In genomic region chr4:40195336-40195735, GRCm38 (mm10) we compare ENCODE assay signal across 17 mouse cellular contexts. TPM values are rescaled to one million over a fixed set of nuclear protein-coding genes. Genes with fewer than 3 reads are reported as not detected.
DNase-seq lines count a peak whose midpoint lies in the region; ATAC-seq lines count a peak whose summit lies in the region.
"Had no signal": no experiment of that assay in that cellular context is flagged by ENCODE, and none has a peak within 500 bp of the region (broad histone marks: within the 10 kb centered on the region; RNA-seq: fewer than 3 reads in every experiment).

No protein-coding gene starts in this region.

- ATAC-seq in granulocyte monocyte progenitor cell, adult 5-6 weeks (replicated peaks; ENCODE audit: poor library complexity, severe bottlenecking) = peak; percentile 35
- peak; percentile 75 for ATAC-seq in megakaryocyte-erythroid progenitor cell, adult 5-6 weeks (replicated peaks; ENCODE audit: low FRiP score, low TSS enrichment, poor library complexity, severe bottlenecking)
- ATAC-seq: forebrain, embryonic 13.5 days; forebrain, embryonic 15.5 days; forebrain, postnatal 0 days had no signal

- DNase-seq in 416B (ENCODE audit: low read depth) = peak; percentile 22
- no peak for DNase-seq in urinary bladder, postnatal 25 days (ENCODE audit: low spot score)
- DNase-seq in ovary, postnatal 36 days (ENCODE audit: low spot score) = no peak
- DNase-seq: adrenal gland, adult 2 months; adrenal gland, postnatal 10 days; adrenal gland, postnatal 25 days; cerebellum, adult 11 months; cerebellum, adult 18-20 months; cerebellum, adult 8-10 months; cerebellum, adult 9-11 months; cerebellum, postnatal 14 days; cerebellum, postnatal 36 days; forebrain, postnatal 0 days had no signal

RNA-seq across cellular contexts. Expression of gene Ddx58, which starts 44.3 kb away (rescaled TPM):
- 9.3 and 14.1 TPM in 2 replicates for total RNA-seq in granulocyte monocyte progenitor cell, adult 5-6 weeks (2014; fragmentation: Nextera tagmentation)
- total RNA-seq in granulocyte monocyte progenitor cell, adult 5-6 weeks (2017) = 5.4 and 10.7 TPM in 2 replicates
- total RNA-seq in megakaryocyte-erythroid progenitor cell, adult 5-6 weeks (2014; fragmentation: Nextera tagmentation) = 11.3 and 14.2 TPM in 2 replicates
- total RNA-seq in megakaryocyte-erythroid progenitor cell, adult 5-6 weeks (2017) = 18.9 and 20.2 TPM in 2 replicates

RNA-seq across cellular contexts. Expression of gene Aco1, which starts 52.5 kb away (rescaled TPM):
- total RNA-seq in granulocyte monocyte progenitor cell, adult 5-6 weeks (2014; fragmentation: Nextera tagmentation) = 20.6 and 30.3 TPM in 2 replicates
- 17.2 and 26.8 TPM in 2 replicates for total RNA-seq in granulocyte monocyte progenitor cell, adult 5-6 weeks (2017)
- 25.6 and 34.8 TPM in 2 replicates for total RNA-seq in megakaryocyte-erythroid progenitor cell, adult 5-6 weeks (2014; fragmentation: Nextera tagmentation)
- total RNA-seq in megakaryocyte-erythroid progenitor cell, adult 5-6 weeks (2017) = 28.7 and 33.1 TPM in 2 replicates
